Mouse (Mus musculus): Measurements from ENCODE around the gene Asgr1. TPM values are rescaled to one million over a fixed set of nuclear protein-coding genes. Genes with fewer than 3 reads are reported as not detected.
A peak's percentile ranks its signal among the peaks of the same experiment; 100 is the strongest.
"Not testable (repeated sequence)": the region's sequence is repeated elsewhere in the genome, so short reads cannot be mapped to it uniquely, and the experiment has no call there.

The Asgr1 gene
- total and polyA plus RNA-seq, 2 experiments = 680 to 730 TPM

DNA sequence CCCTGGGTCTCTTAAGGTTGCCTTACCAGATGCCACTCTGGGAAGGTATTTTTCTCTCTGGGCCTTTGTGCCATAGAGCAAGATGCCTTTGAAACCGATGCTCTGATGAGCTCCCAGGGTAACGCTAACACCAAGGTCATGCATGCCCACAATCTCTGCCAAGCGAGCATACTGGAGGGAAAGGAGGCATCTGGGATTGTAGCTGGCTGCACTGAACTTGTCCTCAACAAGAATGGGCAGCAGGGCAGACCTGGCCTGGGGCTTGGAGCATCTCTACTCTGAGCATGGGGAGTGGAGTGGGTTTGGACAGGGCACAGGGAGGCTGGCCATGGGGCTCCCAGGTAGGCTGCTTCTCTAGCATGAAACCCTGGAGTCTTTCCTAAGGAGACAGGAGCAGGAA is 40.5 kb upstream of the Asgr1 start:
- no peak for TF ChIP-seq POLR2A (IDR thresholded peaks at IDR 0.05; ENCODE audit: extremely low read depth, insufficient read depth, low read length)
- TF ChIP-seq CTCF (IDR thresholded peaks at IDR 0.05; ENCODE audit: low read depth, low read length) = no peak
- Histone ChIP-seq H3K79me2 (ENCODE audit: control insufficient read depth, insufficient read depth, low read length) (peaks cover 16% of the 10 kb centered on the region; the same call in 1 of the 2 replicates), H3K4me1 (ENCODE audit: control insufficient read depth, insufficient read depth, low read length) (peaks cover 8% of the 10 kb centered on the region), H3K27ac (replicated peaks; ENCODE audit: insufficient read depth, low read depth, low read length) (no peak overlapping the region), H3K9ac (ENCODE audit: low read depth, low read length) (no peak overlapping the region), H3K4me3 (ENCODE audit: insufficient read depth, low read depth, low read length) (no peak overlapping the region), H3K27me3 (ENCODE audit: control insufficient read depth, insufficient read depth, low read length) (no peaks in the 10 kb centered on the region), H3K36me3 (ENCODE audit: control insufficient read depth, insufficient read depth, low read length) (peaks cover 40% of the 10 kb centered on the region)
- no peak for DNase-seq (ENCODE audit: extremely low read depth, low read depth, low spot score)
- WGBS = 70% methylated on average over 3 of the region's 3 CpGs

DNA sequence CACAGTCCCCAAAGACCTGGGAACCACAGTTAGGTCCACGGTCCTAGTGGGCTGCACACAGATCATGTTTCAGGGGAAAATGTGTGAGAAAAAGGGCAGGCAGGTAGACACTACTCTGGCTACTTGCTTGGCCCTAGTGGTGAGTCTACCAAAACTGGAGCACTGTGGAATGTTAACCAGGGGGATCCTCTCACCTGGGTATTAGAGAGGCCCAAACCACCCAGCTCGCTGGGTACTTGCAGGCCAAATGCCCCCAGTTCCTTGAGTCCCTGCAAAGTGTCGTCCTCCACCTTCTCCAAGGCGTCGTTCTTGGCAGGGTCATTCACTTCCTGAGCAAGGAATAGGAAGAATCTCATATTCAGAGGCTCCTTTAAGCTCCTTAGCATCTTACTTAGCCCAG is 39.8 kb upstream of the Asgr1 start:
- H3K4me3 ChIP-seq (ENCODE audit: insufficient read depth, low read depth, low read length) = no peak overlapping the region
- H3K36me3 ChIP-seq (ENCODE audit: control insufficient read depth, insufficient read depth, low read length) = peaks cover 39% of the 10 kb centered on the region
- WGBS = 56% methylated on average over 5 of the region's 5 CpGs
- no peak for TF ChIP-seq CTCF (IDR thresholded peaks at IDR 0.05; ENCODE audit: low read depth, low read length)
- no peak for TF ChIP-seq POLR2A (IDR thresholded peaks at IDR 0.05; ENCODE audit: extremely low read depth, insufficient read depth, low read length)
- no peak for DNase-seq (ENCODE audit: extremely low read depth, low read depth, low spot score)
- peaks cover 16% of the 10 kb centered on the region; the same call in 1 of the 2 replicates for H3K79me2 ChIP-seq (ENCODE audit: control insufficient read depth, insufficient read depth, low read length)
- H3K27me3 ChIP-seq (ENCODE audit: control insufficient read depth, insufficient read depth, low read length) = no peaks in the 10 kb centered on the region
- peak overlapping the region; percentile 89; the same call in 1 of the 2 replicates for H3K27ac ChIP-seq (replicated peaks; ENCODE audit: insufficient read depth, low read depth, low read length)
- H3K9ac ChIP-seq (ENCODE audit: low read depth, low read length) = peak overlapping the region; percentile 80; the same call in 1 of the 2 replicates
- peaks cover 8% of the 10 kb centered on the region for H3K4me1 ChIP-seq (ENCODE audit: control insufficient read depth, insufficient read depth, low read length)

DNA sequence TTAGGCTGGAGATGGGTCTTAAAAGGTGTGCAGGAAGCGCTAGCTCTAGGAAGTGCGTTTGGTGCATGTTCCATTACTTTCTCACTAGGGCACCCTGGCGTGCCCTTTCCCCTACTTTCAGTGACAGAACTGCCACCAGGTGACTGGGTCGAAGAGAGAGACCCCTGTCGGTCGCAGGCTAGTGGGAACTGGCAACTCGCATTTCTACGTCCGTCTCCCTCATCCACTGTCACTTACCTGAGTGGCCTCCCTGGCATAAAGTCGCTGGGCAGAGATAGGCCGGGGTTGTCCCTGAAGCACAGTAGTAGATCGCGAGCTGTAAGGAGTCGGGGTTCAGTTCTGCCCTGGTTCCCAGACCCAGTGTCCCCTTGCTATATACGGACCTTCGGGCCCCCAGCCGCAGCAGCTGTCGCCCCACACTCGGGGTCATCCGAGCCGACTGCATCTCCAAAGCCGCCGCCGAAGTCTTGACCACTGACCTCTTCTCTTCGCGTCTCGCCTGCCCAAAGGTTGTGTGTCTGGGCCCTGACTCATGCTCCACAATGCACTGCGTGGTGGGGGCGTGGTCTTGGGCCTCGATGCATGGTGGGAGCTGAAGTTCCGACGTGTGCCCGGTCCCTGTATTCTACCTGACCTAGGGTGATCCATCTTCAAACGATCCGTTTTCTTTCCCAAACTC is 38.9 kb upstream of the Asgr1 start, which contains the start of gene Acadvl:
Gene Acadvl (minus strand): TSS at position 532 of the 679 bp plus-strand sequence.
- H3K27ac ChIP-seq (replicated peaks; ENCODE audit: insufficient read depth, low read depth, low read length) = peak within 1 kb of the TSS; percentile 89
- peak within 1 kb of the TSS; percentile 79 for H3K4me3 ChIP-seq (ENCODE audit: insufficient read depth, low read depth, low read length)
- WGBS = under 1% methylated on average over 35 of the region's 35 CpGs
- TF ChIP-seq CTCF (IDR thresholded peaks at IDR 0.05; ENCODE audit: low read depth, low read length) (peak; percentile 45), POLR2A (IDR thresholded peaks at IDR 0.05; ENCODE audit: extremely low read depth, insufficient read depth, low read length) (peak; percentile 83)
- H3K4me1 ChIP-seq (ENCODE audit: control insufficient read depth, insufficient read depth, low read length) = peaks cover 8% of the 10 kb centered on the region
- H3K9ac ChIP-seq (ENCODE audit: low read depth, low read length) = peak within 1 kb of the TSS; percentile 80
- H3K36me3 ChIP-seq (ENCODE audit: control insufficient read depth, insufficient read depth, low read length) = peaks cover 36% of the 10 kb centered on the region
- peaks cover 16% of the 10 kb centered on the region; the same call in 1 of the 2 replicates for H3K79me2 ChIP-seq (ENCODE audit: control insufficient read depth, insufficient read depth, low read length)
- DNase-seq (ENCODE audit: extremely low read depth, low read depth, low spot score) = peak; percentile 85
- H3K27me3 ChIP-seq (ENCODE audit: control insufficient read depth, insufficient read depth, low read length) = no peaks in the 10 kb centered on the region

DNA sequence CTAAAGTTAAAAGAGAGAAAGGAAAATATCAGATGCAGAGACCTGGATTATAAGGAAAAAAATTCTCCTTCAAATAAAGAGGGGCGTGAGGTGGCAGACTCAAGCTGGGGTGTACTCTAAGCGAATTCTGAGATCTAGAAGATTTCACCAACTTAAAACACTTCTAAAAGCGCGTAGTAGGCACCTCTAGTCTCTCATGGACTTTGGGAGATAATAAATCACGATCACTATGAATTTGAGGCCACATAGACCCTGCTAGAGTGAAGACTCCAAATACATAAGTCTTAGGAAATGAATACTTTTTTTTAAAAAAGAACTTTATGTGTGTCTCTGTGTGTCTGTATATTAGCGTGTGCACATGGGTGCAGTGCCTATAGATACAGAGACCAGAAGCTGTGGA is 38.2 kb upstream of the Asgr1 start:
- no peak for DNase-seq (ENCODE audit: extremely low read depth, low read depth, low spot score)
- H3K4me1 ChIP-seq (ENCODE audit: control insufficient read depth, insufficient read depth, low read length) = peaks cover 8% of the 10 kb centered on the region
- H3K27ac ChIP-seq (replicated peaks; ENCODE audit: insufficient read depth, low read depth, low read length) = no peak overlapping the region
- H3K4me3 ChIP-seq (ENCODE audit: insufficient read depth, low read depth, low read length) = no peak overlapping the region
- peaks cover 34% of the 10 kb centered on the region for H3K36me3 ChIP-seq (ENCODE audit: control insufficient read depth, insufficient read depth, low read length)
- no peak overlapping the region for H3K9ac ChIP-seq (ENCODE audit: low read depth, low read length)
- TF ChIP-seq POLR2A (IDR thresholded peaks at IDR 0.05; ENCODE audit: extremely low read depth, insufficient read depth, low read length) (no peak), CTCF (IDR thresholded peaks at IDR 0.05; ENCODE audit: low read depth, low read length) (no peak)
- H3K79me2 ChIP-seq (ENCODE audit: control insufficient read depth, insufficient read depth, low read length) = peaks cover 16% of the 10 kb centered on the region; the same call in 1 of the 2 replicates
- H3K27me3 ChIP-seq (ENCODE audit: control insufficient read depth, insufficient read depth, low read length) = no peaks in the 10 kb centered on the region
- 62% methylated on average over 6 of the region's 6 CpGs for WGBS

DNA sequence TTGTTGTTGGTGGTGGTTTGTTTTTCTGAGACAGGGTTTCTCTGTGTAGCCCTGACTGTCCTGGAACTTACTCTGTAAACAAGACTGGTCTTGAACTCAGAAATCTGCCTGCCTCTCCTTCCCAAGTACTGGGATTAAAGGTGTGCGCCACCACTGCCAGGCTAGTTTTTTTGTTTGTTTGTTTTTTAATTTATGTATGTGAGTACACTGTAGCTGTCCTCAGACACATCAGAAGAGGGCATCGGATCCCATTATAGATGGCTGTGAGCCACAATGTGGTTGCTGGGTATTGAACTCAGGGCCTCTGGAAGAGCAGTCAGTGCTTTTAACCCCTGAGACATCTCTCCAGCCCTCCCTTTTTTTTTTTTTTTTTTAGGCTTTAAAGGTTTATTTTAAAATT is 37.7 kb upstream of the Asgr1 start:
- 85% methylated on average over 2 of the region's 2 CpGs for WGBS

DNA sequence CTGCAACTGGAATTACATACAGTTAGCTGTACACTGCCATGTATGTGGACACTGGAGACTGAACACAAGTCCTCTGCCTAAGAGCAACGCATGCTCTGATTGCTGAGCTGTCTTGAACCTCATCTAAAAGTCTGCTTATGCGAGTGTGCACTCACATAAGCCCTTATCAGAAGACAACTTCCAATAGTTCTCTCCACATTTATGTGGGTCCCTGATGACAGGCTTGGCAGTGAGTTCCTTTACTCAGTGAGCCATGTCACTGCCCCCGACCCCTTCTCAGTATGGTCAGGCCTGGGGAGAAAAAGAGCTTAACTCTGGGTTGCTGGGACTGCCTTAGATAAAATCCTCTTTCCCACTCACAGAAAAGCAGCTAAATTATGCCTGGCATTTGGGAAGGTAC is 37.2 kb upstream of the Asgr1 start, which contains the start of gene Dlg4:
Gene Dlg4 (plus strand): TSS at position 274 of the 400 bp plus-strand sequence.
- Histone ChIP-seq H3K9ac (ENCODE audit: low read depth, low read length) (no peak within 1 kb of the TSS), H3K4me3 (ENCODE audit: insufficient read depth, low read depth, low read length) (no peak within 1 kb of the TSS), H3K27me3 (ENCODE audit: control insufficient read depth, insufficient read depth, low read length) (no peaks in the 10 kb centered on the region), H3K4me1 (ENCODE audit: control insufficient read depth, insufficient read depth, low read length) (peaks cover 8% of the 10 kb centered on the region), H3K79me2 (ENCODE audit: control insufficient read depth, insufficient read depth, low read length) (peaks cover 16% of the 10 kb centered on the region; the same call in 1 of the 2 replicates), H3K36me3 (ENCODE audit: control insufficient read depth, insufficient read depth, low read length) (peaks cover 24% of the 10 kb centered on the region), H3K27ac (replicated peaks; ENCODE audit: insufficient read depth, low read depth, low read length) (no peak within 1 kb of the TSS)
- DNase-seq (ENCODE audit: extremely low read depth, low read depth, low spot score) = no peak
- TF ChIP-seq POLR2A (IDR thresholded peaks at IDR 0.05; ENCODE audit: extremely low read depth, insufficient read depth, low read length) (no peak), CTCF (IDR thresholded peaks at IDR 0.05; ENCODE audit: low read depth, low read length) (no peak)
- WGBS = 91% methylated on average over 3 of the region's 3 CpGs

More for the DNA sequence above, 37.7 kb upstream of the Asgr1 start:
- Histone ChIP-seq H3K36me3 (ENCODE audit: control insufficient read depth, insufficient read depth, low read length) (peaks cover 29% of the 10 kb centered on the region), H3K79me2 (ENCODE audit: control insufficient read depth, insufficient read depth, low read length) (peaks cover 16% of the 10 kb centered on the region; the same call in 1 of the 2 replicates)
- H3K9ac ChIP-seq (ENCODE audit: low read depth, low read length); H3K4me1 ChIP-seq (ENCODE audit: control insufficient read depth, insufficient read depth, low read length); H3K4me3 ChIP-seq (ENCODE audit: insufficient read depth, low read depth, low read length); H3K27ac ChIP-seq (replicated peaks; ENCODE audit: insufficient read depth, low read depth, low read length); DNase-seq (ENCODE audit: extremely low read depth, low read depth, low spot score); H3K27me3 ChIP-seq (ENCODE audit: control insufficient read depth, insufficient read depth, low read length): not testable (repeated sequence)

Data from liver, adult 2 months (tissue).